Mouse (Mus musculus): ENCODE results near the gene Ppfibp2. TPM values are rescaled to one million over a fixed set of nuclear protein-coding genes. Genes with fewer than 3 reads are reported as not detected.
A peak's percentile ranks its signal among the peaks of the same experiment; 100 is the strongest.

Ppfibp2 gene
- polyA plus RNA-seq (2015; fragmentation: Nextera tagmentation; extraction: Ambion mirVana) = 6.4 and 7.1 TPM in 2 replicates

GRCm38 (mm10) chr7:107594857-107595402, at the start of gene Ppfibp2:
TSS of gene Ppfibp2 (plus strand) at chr7:107595207.
- H3K4me1 ChIP-seq (ENCODE audit: insufficient read depth, low read length) = peaks cover 3% of the 10 kb centered on the region; the same call in 1 of the 2 replicates
- peaks cover 6% of the 10 kb centered on the region; the same call in 1 of the 2 replicates for H3K36me3 ChIP-seq (ENCODE audit: insufficient read depth, low read length)
- H3K27ac ChIP-seq (ENCODE audit: low read length) = peak within 1 kb of the TSS; percentile 86
- ATAC-seq (ENCODE audit: low FRiP score, low TSS enrichment) = peak; percentile 97
- no peaks in the 10 kb centered on the region for H3K9me3 ChIP-seq (ENCODE audit: low read length)
- peak within 1 kb of the TSS; percentile 62 for H3K9ac ChIP-seq (replicated peaks; ENCODE audit: low read length)
- under 1% methylated on average over 20 of the region's 24 CpGs for WGBS
- peak within 1 kb of the TSS; percentile 91 for H3K4me2 ChIP-seq (replicated peaks; ENCODE audit: low read depth, low read length)
- H3K4me3 ChIP-seq (ENCODE audit: low read length) = peak within 1 kb of the TSS; percentile 59
- no peaks in the 10 kb centered on the region for H3K27me3 ChIP-seq (ENCODE audit: insufficient read depth, low read length)

- ATAC-seq (ENCODE audit: low FRiP score, low TSS enrichment) = no peak
- WGBS = 92% methylated on average over 3 of the region's 3 CpGs
Observed at GRCm38 (mm10) chr7:107547872-107548271, 47.1 kb upstream of the Ppfibp2 start.

GRCm38 (mm10) chr7:107553461-107553860, 41.5 kb upstream of the Ppfibp2 start:
- no peak overlapping the region for H3K4me3 ChIP-seq (ENCODE audit: low read length)
- H3K27me3 ChIP-seq (ENCODE audit: insufficient read depth, low read length) = no peaks in the 10 kb centered on the region
- H3K9me3 ChIP-seq (ENCODE audit: low read length) = no peaks in the 10 kb centered on the region
- H3K9ac ChIP-seq (replicated peaks; ENCODE audit: low read length) = no peak overlapping the region
- no peak overlapping the region for H3K4me2 ChIP-seq (replicated peaks; ENCODE audit: low read depth, low read length)
- no peaks in the 10 kb centered on the region for H3K4me1 ChIP-seq (ENCODE audit: insufficient read depth, low read length)
- H3K36me3 ChIP-seq (ENCODE audit: insufficient read depth, low read length) = no peaks in the 10 kb centered on the region
- H3K27ac ChIP-seq (ENCODE audit: low read length) = no peak overlapping the region
- ATAC-seq (ENCODE audit: low FRiP score, low TSS enrichment) = no peak
- 67% methylated on average over 1 of the region's 1 CpGs for WGBS

More at GRCm38 (mm10) chr7:107547872-107548271, 47.1 kb upstream of the Ppfibp2 start:
- Histone ChIP-seq H3K4me3 (ENCODE audit: low read length) (no peak overlapping the region), H3K27me3 (ENCODE audit: insufficient read depth, low read length) (no peaks in the 10 kb centered on the region), H3K27ac (ENCODE audit: low read length) (no peak overlapping the region), H3K36me3 (ENCODE audit: insufficient read depth, low read length) (no peaks in the 10 kb centered on the region), H3K9ac (replicated peaks; ENCODE audit: low read length) (no peak overlapping the region), H3K4me1 (ENCODE audit: insufficient read depth, low read length) (no peaks in the 10 kb centered on the region), H3K4me2 (replicated peaks; ENCODE audit: low read depth, low read length) (no peak overlapping the region), H3K9me3 (ENCODE audit: low read length) (no peaks in the 10 kb centered on the region)

GRCm38 (mm10) chr7:107555906-107556305, 39.1 kb upstream of the Ppfibp2 start:
- H3K36me3 ChIP-seq (ENCODE audit: insufficient read depth, low read length) = no peaks in the 10 kb centered on the region
- no peak overlapping the region for H3K27ac ChIP-seq (ENCODE audit: low read length)
- no peaks in the 10 kb centered on the region for H3K9me3 ChIP-seq (ENCODE audit: low read length)
- no peak overlapping the region for H3K4me2 ChIP-seq (replicated peaks; ENCODE audit: low read depth, low read length)
- H3K4me1 ChIP-seq (ENCODE audit: insufficient read depth, low read length) = no peaks in the 10 kb centered on the region
- H3K4me3 ChIP-seq (ENCODE audit: low read length) = no peak overlapping the region
- 85% methylated on average over 3 of the region's 3 CpGs for WGBS
- no peaks in the 10 kb centered on the region for H3K27me3 ChIP-seq (ENCODE audit: insufficient read depth, low read length)
- ATAC-seq (ENCODE audit: low FRiP score, low TSS enrichment) = no peak
- no peak overlapping the region for H3K9ac ChIP-seq (replicated peaks; ENCODE audit: low read length)

GRCm38 (mm10) chr7:107560675-107561074, 34.3 kb upstream of the Ppfibp2 start:
- 72% methylated on average over 2 of the region's 2 CpGs for WGBS
- no peak overlapping the region for H3K9ac ChIP-seq (replicated peaks; ENCODE audit: low read length)
- no peak overlapping the region for H3K27ac ChIP-seq (ENCODE audit: low read length)
- H3K4me2 ChIP-seq (replicated peaks; ENCODE audit: low read depth, low read length) = no peak overlapping the region
- no peaks in the 10 kb centered on the region for H3K36me3 ChIP-seq (ENCODE audit: insufficient read depth, low read length)
- ATAC-seq (ENCODE audit: low FRiP score, low TSS enrichment) = no peak
- no peaks in the 10 kb centered on the region for H3K27me3 ChIP-seq (ENCODE audit: insufficient read depth, low read length)
- H3K4me1 ChIP-seq (ENCODE audit: insufficient read depth, low read length) = peaks cover 14% of the 10 kb centered on the region
- no peak overlapping the region for H3K4me3 ChIP-seq (ENCODE audit: low read length)
- no peaks in the 10 kb centered on the region for H3K9me3 ChIP-seq (ENCODE audit: low read length)

- WGBS = 81% methylated on average over 3 of the region's 3 CpGs
- Histone ChIP-seq H3K27me3 (ENCODE audit: insufficient read depth, low read length) (no peaks in the 10 kb centered on the region), H3K4me2 (replicated peaks; ENCODE audit: low read depth, low read length) (no peak overlapping the region), H3K36me3 (ENCODE audit: insufficient read depth, low read length) (no peaks in the 10 kb centered on the region), H3K9me3 (ENCODE audit: low read length) (no peaks in the 10 kb centered on the region), H3K27ac (ENCODE audit: low read length) (no peak overlapping the region), H3K9ac (replicated peaks; ENCODE audit: low read length) (no peak overlapping the region), H3K4me3 (ENCODE audit: low read length) (no peak overlapping the region), H3K4me1 (ENCODE audit: insufficient read depth, low read length) (peaks cover 16% of the 10 kb centered on the region)
- no peak for ATAC-seq (ENCODE audit: low FRiP score, low TSS enrichment)
Observed at GRCm38 (mm10) chr7:107561584-107561983, 33.4 kb upstream of the Ppfibp2 start.

GRCm38 (mm10) chr7:107563727-107564126, 31.3 kb upstream of the Ppfibp2 start:
- ATAC-seq (ENCODE audit: low FRiP score, low TSS enrichment) = no peak
- Histone ChIP-seq H3K4me2 (replicated peaks; ENCODE audit: low read depth, low read length) (no peak overlapping the region), H3K9me3 (ENCODE audit: low read length) (no peaks in the 10 kb centered on the region), H3K27me3 (ENCODE audit: insufficient read depth, low read length) (no peaks in the 10 kb centered on the region), H3K4me1 (ENCODE audit: insufficient read depth, low read length) (peaks cover 22% of the 10 kb centered on the region), H3K9ac (replicated peaks; ENCODE audit: low read length) (no peak overlapping the region), H3K27ac (ENCODE audit: low read length) (no peak overlapping the region), H3K36me3 (ENCODE audit: insufficient read depth, low read length) (no peaks in the 10 kb centered on the region), H3K4me3 (ENCODE audit: low read length) (no peak overlapping the region)
- WGBS = 9% methylated on average over 2 of the region's 2 CpGs

- H3K27me3 ChIP-seq (ENCODE audit: insufficient read depth, low read length) = no peaks in the 10 kb centered on the region
- H3K4me1 ChIP-seq (ENCODE audit: insufficient read depth, low read length) = peaks cover 29% of the 10 kb centered on the region
- H3K9ac ChIP-seq (replicated peaks; ENCODE audit: low read length) = peak within 1 kb of the TSS; percentile 60
- 12% methylated on average over 7 of the region's 7 CpGs for WGBS
- peak within 1 kb of the TSS; percentile 47 for H3K4me3 ChIP-seq (ENCODE audit: low read length)
- peak within 1 kb of the TSS; percentile 96 for H3K27ac ChIP-seq (ENCODE audit: low read length)
- peak; percentile 94 for ATAC-seq (ENCODE audit: low FRiP score, low TSS enrichment)
- H3K36me3 ChIP-seq (ENCODE audit: insufficient read depth, low read length) = peaks cover 11% of the 10 kb centered on the region
- peaks cover 4% of the 10 kb centered on the region; the same call in 1 of the 2 replicates for H3K9me3 ChIP-seq (ENCODE audit: low read length)
- H3K4me2 ChIP-seq (replicated peaks; ENCODE audit: low read depth, low read length) = peak within 1 kb of the TSS; percentile 53
Observed at GRCm38 (mm10) chr7:107567261-107567671, 27.7 kb upstream of the Ppfibp2 start, which contains the start of gene Olfml1. TSS of gene Olfml1 (plus strand) at chr7:107567446.

- H3K36me3 ChIP-seq (ENCODE audit: insufficient read depth, low read length) = peaks cover 14% of the 10 kb centered on the region
- peak overlapping the region; percentile 53 for H3K4me2 ChIP-seq (replicated peaks; ENCODE audit: low read depth, low read length)
- H3K27me3 ChIP-seq (ENCODE audit: insufficient read depth, low read length) = no peaks in the 10 kb centered on the region
- peak overlapping the region; percentile 96 for H3K27ac ChIP-seq (ENCODE audit: low read length)
- WGBS = 22% methylated on average over 5 of the region's 5 CpGs
- H3K4me1 ChIP-seq (ENCODE audit: insufficient read depth, low read length) = peaks cover 29% of the 10 kb centered on the region
- peak overlapping the region; percentile 60 for H3K9ac ChIP-seq (replicated peaks; ENCODE audit: low read length)
- ATAC-seq (ENCODE audit: low FRiP score, low TSS enrichment) = peak; percentile 46
- peak overlapping the region; percentile 47 for H3K4me3 ChIP-seq (ENCODE audit: low read length)
- H3K9me3 ChIP-seq (ENCODE audit: low read length) = peaks cover 4% of the 10 kb centered on the region; the same call in 1 of the 2 replicates
Observed at GRCm38 (mm10) chr7:107567674-107568073, 27.3 kb upstream of the Ppfibp2 start.

- H3K27ac ChIP-seq (ENCODE audit: low read length) = no peak overlapping the region
- 46% methylated on average over 4 of the region's 4 CpGs for WGBS
Observed at GRCm38 (mm10) chr7:107568971-107569370, 26.0 kb upstream of the Ppfibp2 start.

More at GRCm38 (mm10) chr7:107568971-107569370, 26.0 kb upstream of the Ppfibp2 start:
- no peaks in the 10 kb centered on the region for H3K27me3 ChIP-seq (ENCODE audit: insufficient read depth, low read length)
- H3K9me3 ChIP-seq (ENCODE audit: low read length) = peaks cover 4% of the 10 kb centered on the region; the same call in 1 of the 2 replicates
- peaks cover 15% of the 10 kb centered on the region for H3K36me3 ChIP-seq (ENCODE audit: insufficient read depth, low read length)
- H3K9ac ChIP-seq (replicated peaks; ENCODE audit: low read length) = peak overlapping the region; percentile 32; the same call in 1 of the 2 replicates
- H3K4me1 ChIP-seq (ENCODE audit: insufficient read depth, low read length) = peaks cover 19% of the 10 kb centered on the region
- no peak for ATAC-seq (ENCODE audit: low FRiP score, low TSS enrichment)
- H3K4me3 ChIP-seq (ENCODE audit: low read length) = peak overlapping the region; percentile 33
- H3K4me2 ChIP-seq (replicated peaks; ENCODE audit: low read depth, low read length) = peak overlapping the region; percentile 51
